Comparison of ENCODE assay signal across 12 mouse cellular contexts in the genomic region with DNA sequence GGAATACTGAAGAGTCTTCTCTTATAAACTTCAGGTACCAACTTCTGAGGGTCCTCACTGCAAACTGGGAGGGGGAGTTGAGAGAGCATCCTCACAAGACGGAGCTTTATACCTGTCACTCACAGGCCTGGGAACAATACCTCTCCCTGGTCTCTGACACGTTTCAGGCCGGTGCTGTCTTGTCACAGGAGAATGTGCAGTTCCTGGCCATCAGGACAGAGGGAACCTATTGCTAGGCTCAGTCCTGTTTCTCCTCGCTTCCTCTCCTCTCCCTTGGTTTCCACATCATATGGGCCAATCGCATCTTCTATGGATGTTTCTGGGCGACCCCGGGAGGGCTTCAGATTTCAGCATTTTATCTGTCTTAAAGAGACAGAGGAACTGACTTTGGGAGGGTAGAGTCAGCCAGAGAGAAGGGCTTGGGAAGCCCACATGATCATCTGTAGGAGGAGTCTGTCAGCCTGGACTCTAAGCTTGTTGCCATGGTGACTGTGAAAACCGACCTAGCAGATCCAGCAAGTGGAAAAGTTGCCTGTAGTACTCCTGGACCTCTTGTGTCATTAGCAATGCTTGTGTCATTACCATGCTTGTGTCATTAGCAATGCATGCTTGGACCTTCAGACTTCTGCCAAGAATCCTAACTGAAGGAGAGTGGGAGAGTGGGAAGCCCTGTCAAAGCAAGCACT. TPM values are rescaled to one million over a fixed set of nuclear protein-coding genes. Genes with fewer than 3 reads are reported as not detected.
DNase-seq lines count a peak whose midpoint lies in the region; ATAC-seq lines count a peak whose summit lies in the region.
"Had no signal": no experiment of that assay in that cellular context is flagged by ENCODE, and none has a peak within 500 bp of the region (broad histone marks: within the 10 kb centered on the region; RNA-seq: fewer than 3 reads in every experiment).

No protein-coding gene starts in this region.

- no peak overlapping the region for H3K4me3 ChIP-seq in forebrain, embryonic 12.5 days (replicated peaks)
- no peak overlapping the region for H3K4me3 ChIP-seq in forebrain, embryonic 11.5 days (ENCODE audit: low read depth, low read length)
- H3K4me3 ChIP-seq in hindbrain, embryonic 15.5 days, result no peak overlapping the region
- H3K4me3 ChIP-seq in midbrain, embryonic 13.5 days (replicated peaks), result no peak overlapping the region
- H3K4me3 ChIP-seq: neural tube, embryonic 12.5 days had no signal

- WGBS in forebrain, embryonic 12.5 days, result 41% methylated on average over 8 of the region's 8 CpGs
- WGBS in forebrain, embryonic 11.5 days, result 44% methylated on average over 8 of the region's 8 CpGs
- WGBS in hindbrain, embryonic 15.5 days, result 33% methylated on average over 8 of the region's 8 CpGs
- 20% methylated on average over 8 of the region's 8 CpGs for WGBS in midbrain, embryonic 13.5 days

- H3K36me3 ChIP-seq in forebrain, embryonic 12.5 days (replicated peaks), result no peaks in the 10 kb centered on the region
- H3K36me3 ChIP-seq in forebrain, embryonic 11.5 days (ENCODE audit: control insufficient read depth, insufficient read depth, low read length), result no peaks in the 10 kb centered on the region
- no peaks in the 10 kb centered on the region for H3K36me3 ChIP-seq in hindbrain, embryonic 15.5 days
- H3K36me3 ChIP-seq in midbrain, embryonic 13.5 days, result 0 out of 2 replicates have a peak, but pooled peaks cover 4% of the 10 kb centered on the region
- H3K36me3 ChIP-seq: neural tube, embryonic 12.5 days had no signal

- peak; percentile 58; the same call in 1 of the 2 replicates for ATAC-seq in forebrain, embryonic 12.5 days (ENCODE audit: low FRiP score)
- ATAC-seq in forebrain, embryonic 11.5 days (replicated peaks; ENCODE audit: low FRiP score), result no peak
- ATAC-seq in hindbrain, embryonic 15.5 days (ENCODE audit: low FRiP score, low read depth), result peak; percentile 76
- peak; percentile 56; the same call in 1 of the 2 replicates for ATAC-seq in midbrain, embryonic 13.5 days

- H3K4me2 ChIP-seq in forebrain, embryonic 12.5 days, result no peak overlapping the region
- no peak overlapping the region for H3K4me2 ChIP-seq in forebrain, embryonic 11.5 days (ENCODE audit: low read depth, low read length, severe bottlenecking)
- H3K4me2 ChIP-seq in hindbrain, embryonic 15.5 days, result peak overlapping the region; percentile 8; the same call in 1 of the 2 replicates
- H3K4me2 ChIP-seq in midbrain, embryonic 13.5 days (replicated peaks), result no peak overlapping the region
- H3K4me2 ChIP-seq: neural tube, embryonic 12.5 days had no signal

- DNase-seq in forebrain, embryonic 11.5 days (ENCODE audit: low spot score), result no peak
- peak; percentile 70 for DNase-seq in embryo, embryonic 11 days
- DNase-seq in heart, postnatal 4 days, result no peak
- no peak for DNase-seq in spleen, adult 12 weeks (ENCODE audit: low spot score)
- DNase-seq in spleen, postnatal 4 days (ENCODE audit: low spot score in 2 of 2), result no peak
- DNase-seq: adrenal gland, adult 8-10 months; cerebellum, adult 9-10 months had no signal

- no peak overlapping the region for H3K27ac ChIP-seq in forebrain, embryonic 12.5 days
- H3K27ac ChIP-seq in forebrain, embryonic 11.5 days (ENCODE audit: low read depth, low read length), result no peak overlapping the region
- H3K27ac ChIP-seq in hindbrain, embryonic 15.5 days (replicated peaks), result 0 out of 2 replicates have a peak overlapping the region, but pooled peaks have one; percentile 6
- no peak overlapping the region for H3K27ac ChIP-seq in midbrain, embryonic 13.5 days
- H3K27ac ChIP-seq: liver, embryonic 14.5 days; neural tube, embryonic 12.5 days had no signal

- H3K4me1 ChIP-seq in forebrain, embryonic 12.5 days, result peaks cover 10% of the 10 kb centered on the region; the same call in 1 of the 2 replicates
- peaks cover 3% of the 10 kb centered on the region; the same call in 1 of the 2 replicates for H3K4me1 ChIP-seq in forebrain, embryonic 11.5 days (replicated peaks; ENCODE audit: control insufficient read depth, insufficient read depth, low read length)
- H3K4me1 ChIP-seq in hindbrain, embryonic 15.5 days (replicated peaks), result peaks cover 10% of the 10 kb centered on the region
- peaks cover 9% of the 10 kb centered on the region for H3K4me1 ChIP-seq in midbrain, embryonic 13.5 days (replicated peaks)

- no peak overlapping the region for H3K9ac ChIP-seq in forebrain, embryonic 12.5 days
- no peak overlapping the region for H3K9ac ChIP-seq in forebrain, embryonic 11.5 days (ENCODE audit: low read length)
- H3K9ac ChIP-seq in hindbrain, embryonic 15.5 days, result no peak overlapping the region
- no peak overlapping the region for H3K9ac ChIP-seq in midbrain, embryonic 13.5 days (replicated peaks)
- H3K9ac ChIP-seq: liver, embryonic 14.5 days; neural tube, embryonic 12.5 days had no signal

- no peaks in the 10 kb centered on the region for H3K27me3 ChIP-seq in forebrain, embryonic 12.5 days
- no peaks in the 10 kb centered on the region for H3K27me3 ChIP-seq in forebrain, embryonic 11.5 days (ENCODE audit: control insufficient read depth, insufficient read depth, low read length)
- no peaks in the 10 kb centered on the region for H3K27me3 ChIP-seq in hindbrain, embryonic 15.5 days
- H3K27me3 ChIP-seq in midbrain, embryonic 13.5 days, result no peaks in the 10 kb centered on the region
- H3K27me3 ChIP-seq: neural tube, embryonic 12.5 days had no signal

- peaks cover 13% of the 10 kb centered on the region; the same call in 1 of the 2 replicates for H3K9me3 ChIP-seq in forebrain, embryonic 12.5 days
- H3K9me3 ChIP-seq in forebrain, embryonic 11.5 days (ENCODE audit: control insufficient read depth, low read length), result no peaks in the 10 kb centered on the region; the same call in 1 of the 2 replicates
- H3K9me3 ChIP-seq in hindbrain, embryonic 15.5 days, result no peaks in the 10 kb centered on the region
- 0 out of 2 replicates have a peak, but pooled peaks cover 8% of the 10 kb centered on the region for H3K9me3 ChIP-seq in midbrain, embryonic 13.5 days

RNA-seq across cellular contexts. Expression of a gene that starts 59.9 kb away (rescaled TPM):
- 14.6 and 15.2 TPM in 2 replicates for polyA plus RNA-seq in forebrain, embryonic 12.5 days (2016; fragmentation: Nextera tagmentation; extraction: Ambion mirVana)
- 6.2 and 8.1 TPM in 2 replicates for polyA plus RNA-seq in forebrain, embryonic 11.5 days (2014; fragmentation: Nextera tagmentation; extraction: Ambion mirVana)
- 56.8 and 61.9 TPM in 2 replicates for polyA plus RNA-seq in hindbrain, embryonic 15.5 days (2015; fragmentation: Nextera tagmentation; extraction: Ambion mirVana)
- 41.1 and 42.7 TPM in 2 replicates for polyA plus RNA-seq in midbrain, embryonic 13.5 days (2015; fragmentation: Nextera tagmentation; extraction: Ambion mirVana)
- total RNA-seq in heart, postnatal 4 days (2021), result under 1 TPM; 0.52 to 0.60 TPM
